Mouse (Mus musculus) left cerebral cortex, postnatal 4 days (tissue): ENCODE results near the gene Gmpr. TPM values are rescaled to one million over a fixed set of nuclear protein-coding genes. Genes with fewer than 3 reads are reported as not detected.
A peak's percentile ranks its signal among the peaks of the same experiment; 100 is the strongest.
"Not testable (repeated sequence)": the region's sequence is repeated elsewhere in the genome, so short reads cannot be mapped to it uniquely, and the experiment has no call there.

Source experiments
- DNase-seq: peaks from one replicate; pipeline ENCODE4 v3.0.0-alpha.2; 2022
- intact Hi-C: fragments of 180-260 bp; cut with DNase I; formaldehyde crosslinking; loops from one replicate; pipeline ENCODE4 v1.15.1; 2025
- total RNA-seq, 2 experiments: library from RNA; stranded (reverse); gene quantifications; 2 replicates each; pipeline ENCODE4 v1.2.3; 2021

The Gmpr gene
- 10 to 100 TPM; 16.2 to 17.5 TPM for total RNA-seq

- peak; percentile 70 for DNase-seq
- intact Hi-C loops = no loop called here
Observed at GRCm38 (mm10) chr13:45507274-45508229, at the start of gene Gmpr. Gene Gmpr, plus strand, starts transcription at chr13:45507444.

- no peak for DNase-seq
- intact Hi-C loops = no loop called here
Observed at GRCm38 (mm10) chr13:45457459-45457858, 49.8 kb upstream of the Gmpr start.

- intact Hi-C loops = no loop called here
- DNase-seq = peak; percentile 29
Observed at GRCm38 (mm10) chr13:45460177-45460576, 47.1 kb upstream of the Gmpr start.

- intact Hi-C loops = no loop called here
- peak; percentile 62 for DNase-seq
Observed at GRCm38 (mm10) chr13:45461370-45461958, 45.8 kb upstream of the Gmpr start.

GRCm38 (mm10) chr13:45465616-45466015 lies 41.6 kb upstream of the Gmpr start:
- DNase-seq = peak; percentile 59
- intact Hi-C loops = no loop called here

GRCm38 (mm10) chr13:45466031-45466519 lies 41.2 kb upstream of the Gmpr start:
- peak; percentile 66 for DNase-seq
- intact Hi-C loops = no loop called here

GRCm38 (mm10) chr13:45468751-45469150 lies 38.5 kb upstream of the Gmpr start:
- intact Hi-C loops = no loop called here
- DNase-seq = no peak

GRCm38 (mm10) chr13:45469481-45470301 lies 37.6 kb upstream of the Gmpr start:
- intact Hi-C loops = no loop called here
- peak; percentile 72 for DNase-seq

- DNase-seq = no peak
- intact Hi-C loops = no loop called here
Observed at GRCm38 (mm10) chr13:45473311-45473710, 33.9 kb upstream of the Gmpr start.

- no peak for DNase-seq
- intact Hi-C loops = no loop called here
Observed at GRCm38 (mm10) chr13:45475297-45475696, 31.9 kb upstream of the Gmpr start.

- intact Hi-C loops = loop anchor here (2.0 kb wide), 1 partner anchor 446 kb away; no protein-coding TSS in a partner anchor
- peak; percentile 54 for DNase-seq
Observed at GRCm38 (mm10) chr13:45477183-45477582, 30.1 kb upstream of the Gmpr start.

GRCm38 (mm10) chr13:45479951-45480350 lies 27.3 kb upstream of the Gmpr start:
- DNase-seq = no peak
- intact Hi-C loops = no loop called here

- intact Hi-C loops = no loop called here
- no peak for DNase-seq
Observed at GRCm38 (mm10) chr13:45483215-45483614, 24.0 kb upstream of the Gmpr start.

- intact Hi-C loops, DNase-seq: not testable (repeated sequence)
Observed at GRCm38 (mm10) chr13:45483949-45484348, 23.3 kb upstream of the Gmpr start.

- intact Hi-C loops = no loop called here
- no peak for DNase-seq
Observed at GRCm38 (mm10) chr13:45485602-45486001, 21.6 kb upstream of the Gmpr start.

- peak; percentile 56 for DNase-seq
- intact Hi-C loops = no loop called here
Observed at GRCm38 (mm10) chr13:45486598-45486997, 20.6 kb upstream of the Gmpr start.

GRCm38 (mm10) chr13:45491991-45492732 lies 15.1 kb upstream of the Gmpr start:
- intact Hi-C loops = no loop called here
- no peak for DNase-seq

GRCm38 (mm10) chr13:45493846-45494245 lies 13.4 kb upstream of the Gmpr start:
- no peak for DNase-seq
- intact Hi-C loops = no loop called here

GRCm38 (mm10) chr13:45498623-45499022 lies 8.6 kb upstream of the Gmpr start:
- intact Hi-C loops = no loop called here
- no peak for DNase-seq

- DNase-seq = no peak
- intact Hi-C loops = no loop called here
Observed at GRCm38 (mm10) chr13:45499391-45499790, 7.9 kb upstream of the Gmpr start.
